Mouse (Mus musculus): ENCODE measurements around the gene Gm20873. TPM values are rescaled to one million over a fixed set of nuclear protein-coding genes. Genes with fewer than 3 reads are reported as not detected.
"Not testable (repeated sequence)": the region's sequence is repeated elsewhere in the genome, so short reads cannot be mapped to it uniquely, and the experiment has no call there.

Gm20873 gene
- polyA plus RNA-seq (2016; fragmentation: Nextera tagmentation; extraction: Ambion mirVana) = not detected in 2 replicates

DNA sequence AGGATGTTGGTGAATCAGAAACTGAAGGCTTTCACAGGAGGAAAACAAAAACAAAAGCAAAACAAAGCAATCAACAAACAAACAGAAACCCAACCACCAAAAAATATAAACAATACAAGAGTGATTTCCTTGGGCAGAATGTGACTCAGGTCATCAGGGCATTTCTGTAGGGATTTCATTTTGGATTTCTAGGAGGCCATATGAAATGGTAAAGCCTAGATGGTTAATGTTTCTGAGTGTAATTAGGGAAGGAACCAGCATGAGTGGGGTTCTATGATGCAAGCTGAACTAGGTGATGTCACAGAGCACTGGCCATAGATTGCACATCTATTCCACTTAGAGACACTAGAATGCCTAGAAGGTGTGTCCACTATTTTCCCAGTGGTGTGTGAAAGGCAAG, at the start of gene Gm20873:
Gene Gm20873, plus strand, starts transcription at position 301 of the 400 bp plus-strand sequence.
- not testable (repeated sequence) for H3K4me3 ChIP-seq (replicated peaks); H3K36me3 ChIP-seq; H3K27ac ChIP-seq; H3K4me1 ChIP-seq (replicated peaks); H3K4me2 ChIP-seq; H3K9ac ChIP-seq (replicated peaks); H3K9me3 ChIP-seq; ATAC-seq (ENCODE audit: insufficient number of reproducible peaks, insufficient read depth, low FRiP score, low TSS enrichment, low read depth); H3K27me3 ChIP-seq

DNA sequence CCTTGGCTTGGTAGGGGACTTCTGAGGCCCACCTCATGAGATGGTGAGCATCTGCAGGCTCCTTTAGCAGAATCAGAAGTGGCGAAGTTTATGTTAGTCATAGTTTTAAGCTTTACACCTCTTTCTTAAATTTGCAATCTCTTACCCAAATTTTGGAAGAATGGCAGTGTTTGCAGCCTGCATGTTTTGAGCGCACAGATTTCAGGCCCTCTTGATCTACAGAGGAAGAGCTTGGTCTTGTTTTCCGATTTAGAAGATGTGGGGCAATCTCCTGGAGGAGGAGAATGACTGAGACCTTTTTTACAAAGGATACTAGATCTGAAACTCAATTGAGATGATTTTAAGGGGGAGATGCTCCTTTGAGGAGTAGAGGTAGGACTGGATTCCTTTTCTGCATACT, 29.0 kb upstream of the Gm20873 start, which contains the start of gene Gm21746:
Gene Gm21746, minus strand, starts transcription at position 101 of the 400 bp plus-strand sequence.
- not testable (repeated sequence) for H3K4me2 ChIP-seq; H3K9me3 ChIP-seq; H3K4me1 ChIP-seq (replicated peaks); H3K27me3 ChIP-seq; H3K9ac ChIP-seq (replicated peaks); H3K4me3 ChIP-seq (replicated peaks); ATAC-seq (ENCODE audit: insufficient number of reproducible peaks, insufficient read depth, low FRiP score, low TSS enrichment, low read depth); H3K27ac ChIP-seq; H3K36me3 ChIP-seq
- WGBS = 65% methylated on average over 2 of the region's 3 CpGs

Other genes with a start within 250 kb of the Gm20873 start
- gene Gm21746, start 29.1 kb upstream of the Gm20873 start, polyA plus RNA-seq (2016; fragmentation: Nextera tagmentation; extraction: Ambion mirVana) = not detected in 2 replicates

Data from limb, embryonic 12.5 days (tissue).